Mouse (Mus musculus) CD4-positive, CD25-positive, alpha-beta regulatory T cell, adult 4 months (primary cell): ENCODE measurements around the gene Mxra7. TPM values are rescaled to one million over a fixed set of nuclear protein-coding genes. Genes with fewer than 3 reads are reported as not detected.

Experiments used
- ATAC-seq: one replicate; pipeline ENCODE4 v1.8.0; 2017
- polyA plus RNA-seq, 2 experiments: library from polyadenylated mRNA; unstranded; fragments of 100-300 nt; shearing (Covaris generic); gene quantifications; one replicate each; pipeline ENCODE4 v1.2.1; 2017

Gene Mxra7
- polyA plus RNA-seq, 2 experiments from 2014 or later: not detected

DNA sequence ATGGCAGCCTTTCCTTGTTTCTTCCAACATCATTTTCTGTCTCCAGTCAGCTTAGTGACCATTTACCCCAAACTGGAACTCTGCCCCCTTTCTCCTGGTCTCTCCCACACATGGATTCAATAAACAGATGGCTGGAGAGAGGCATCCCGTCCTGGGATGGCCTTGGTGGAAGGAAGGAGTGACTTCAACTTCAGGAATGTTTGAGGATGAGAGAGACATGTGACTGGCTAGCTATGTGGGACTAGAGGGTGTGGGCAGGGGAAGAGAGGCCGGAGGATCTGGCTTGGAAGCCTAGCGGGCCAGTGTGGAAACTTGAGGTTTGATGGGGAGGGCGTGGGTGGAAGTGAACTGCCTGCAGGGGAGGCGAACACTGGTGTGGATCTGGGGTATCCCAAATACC lies 11.1 kb downstream of the Mxra7 start:
- no peak for ATAC-seq

GRCm38 (mm10) chr11:116814884-116815415 lies 12.9 kb downstream of the Mxra7 start:
- ATAC-seq: no peak

DNA sequence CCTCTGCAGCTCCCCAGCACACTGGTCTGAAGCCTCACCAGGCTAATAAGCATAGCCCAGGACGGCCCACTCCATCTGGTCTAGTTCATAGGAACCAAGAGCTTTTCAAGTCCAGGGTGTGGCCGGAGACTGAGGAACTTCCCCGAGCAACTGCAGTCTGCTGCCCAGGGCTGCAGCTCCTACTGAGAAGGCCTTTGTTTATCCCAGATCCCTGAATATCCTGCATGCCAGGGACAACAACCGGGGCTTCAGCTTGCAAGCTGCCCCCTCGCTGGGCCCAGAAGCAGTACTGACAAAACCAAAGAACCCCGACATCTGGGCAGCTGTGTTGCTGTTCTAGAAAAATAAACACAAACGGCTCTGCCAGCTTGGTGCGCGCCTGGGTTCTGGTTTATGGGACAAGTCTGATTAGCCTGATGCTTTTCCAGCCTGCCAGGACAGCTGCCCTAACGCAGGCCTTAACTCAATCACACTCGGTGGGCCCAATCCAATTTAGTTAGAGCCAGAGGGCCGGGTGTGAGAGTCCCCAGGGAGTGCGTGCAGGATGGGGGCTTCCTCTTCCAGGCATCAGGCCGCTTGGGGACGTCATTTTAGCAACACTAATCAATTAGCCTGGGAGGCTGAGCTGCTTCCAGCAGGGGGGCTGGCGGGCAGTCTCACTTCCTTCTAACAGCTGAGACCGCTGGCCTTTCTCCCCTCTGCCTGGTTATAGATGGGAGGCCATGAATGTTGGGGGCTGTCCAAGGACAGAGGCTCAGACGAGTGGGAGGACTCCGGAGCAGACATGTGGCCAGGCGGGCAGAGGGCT lies 13.6 kb downstream of the Mxra7 start:
- no peak for ATAC-seq

- no peak for ATAC-seq
Measured at GRCm38 (mm10) chr11:116813610-116814009, 14.2 kb downstream of the Mxra7 start.

- ATAC-seq: no peak
Measured at GRCm38 (mm10) chr11:116812793-116813529, 14.9 kb downstream of the Mxra7 start.

- peak; percentile 86 for ATAC-seq
Measured at GRCm38 (mm10) chr11:116810983-116811901, 16.6 kb downstream of the Mxra7 start.

- ATAC-seq: no peak
Measured at GRCm38 (mm10) chr11:116810528-116810927, 17.3 kb downstream of the Mxra7 start.

- ATAC-seq: no peak
Measured at GRCm38 (mm10) chr11:116809520-116809919, 18.3 kb downstream of the Mxra7 start.

DNA sequence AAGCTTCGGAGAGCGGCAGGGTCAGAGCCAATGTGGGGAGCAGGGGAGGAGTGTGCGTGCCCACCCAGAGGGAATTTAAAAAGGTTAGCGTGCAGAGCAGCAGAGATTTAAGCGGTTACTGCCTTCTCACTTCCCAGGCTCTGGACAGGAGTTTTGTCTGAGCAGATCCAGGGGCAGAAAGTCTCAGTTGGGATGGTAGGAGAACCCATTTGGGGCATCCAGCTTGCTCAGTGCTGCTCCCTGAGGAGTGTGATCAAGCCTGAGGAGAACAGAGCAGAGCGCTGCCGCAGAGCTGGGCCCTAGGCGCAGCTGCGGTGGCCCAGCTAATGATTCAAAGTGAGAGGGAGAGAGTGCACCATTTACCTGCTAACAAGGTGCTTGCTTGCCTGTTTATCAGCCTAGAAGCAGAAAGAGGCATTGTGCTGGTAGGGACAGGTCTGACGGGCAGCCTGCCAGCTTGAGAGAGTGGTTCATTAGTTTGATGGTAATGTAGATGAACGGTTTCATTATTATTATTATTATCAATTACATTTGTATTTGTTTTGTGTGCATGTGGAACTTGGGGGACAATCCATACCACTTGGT lies 18.9 kb downstream of the Mxra7 start:
- ATAC-seq: no peak

DNA sequence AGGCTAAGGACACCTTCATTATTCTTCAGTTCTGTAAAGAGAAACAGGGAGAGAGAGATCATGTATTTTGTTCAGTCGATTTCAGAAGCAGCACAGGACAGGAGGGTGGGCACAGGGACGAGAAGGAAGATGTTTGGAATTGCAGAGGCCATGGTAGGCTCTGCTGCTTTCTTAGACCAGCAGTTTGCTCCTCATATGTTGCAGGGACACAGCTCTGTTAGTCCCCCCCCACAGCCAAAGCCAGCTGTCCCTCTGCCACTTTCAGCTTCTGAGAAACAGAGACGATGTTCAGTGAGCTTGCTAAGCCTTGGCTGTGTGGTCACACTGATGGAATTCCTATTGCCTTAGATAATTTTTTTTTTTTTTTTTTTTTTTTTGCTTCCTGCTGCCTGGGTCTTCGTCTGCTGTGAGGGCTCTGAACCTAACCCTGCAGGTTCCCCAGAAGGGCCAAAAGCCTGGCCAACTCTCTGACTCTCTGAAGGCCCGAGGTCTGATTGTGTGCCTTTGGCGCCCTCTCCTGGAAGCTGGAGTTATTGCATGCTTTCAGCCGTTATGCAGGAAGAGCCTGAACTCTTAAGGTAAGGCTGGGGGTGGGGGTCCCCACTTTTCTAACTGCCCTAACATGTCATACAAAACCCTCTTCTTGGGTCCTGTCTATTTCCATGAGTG lies 19.8 kb downstream of the Mxra7 start:
- no peak for ATAC-seq

DNA sequence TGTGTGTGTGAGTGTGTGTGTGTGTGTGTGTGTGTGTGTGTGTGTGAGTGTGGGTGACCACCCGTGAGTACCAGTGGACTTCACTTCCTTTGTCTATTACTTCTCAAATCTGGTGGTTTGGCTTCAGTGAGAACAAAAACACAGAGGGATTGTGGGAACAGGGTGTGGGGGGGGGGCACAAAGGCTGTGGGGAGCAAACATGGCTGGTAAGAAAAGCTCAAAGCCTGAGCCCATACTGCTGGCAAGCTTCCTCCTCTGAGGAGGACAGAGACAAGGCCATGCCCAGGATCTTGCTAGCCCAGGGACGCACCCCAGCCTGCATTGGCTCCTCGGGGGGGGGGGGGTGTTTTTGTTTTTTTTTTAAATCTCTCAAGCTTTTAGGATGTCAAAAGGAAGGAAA lies 20.3 kb downstream of the Mxra7 start:
- ATAC-seq: no peak

DNA sequence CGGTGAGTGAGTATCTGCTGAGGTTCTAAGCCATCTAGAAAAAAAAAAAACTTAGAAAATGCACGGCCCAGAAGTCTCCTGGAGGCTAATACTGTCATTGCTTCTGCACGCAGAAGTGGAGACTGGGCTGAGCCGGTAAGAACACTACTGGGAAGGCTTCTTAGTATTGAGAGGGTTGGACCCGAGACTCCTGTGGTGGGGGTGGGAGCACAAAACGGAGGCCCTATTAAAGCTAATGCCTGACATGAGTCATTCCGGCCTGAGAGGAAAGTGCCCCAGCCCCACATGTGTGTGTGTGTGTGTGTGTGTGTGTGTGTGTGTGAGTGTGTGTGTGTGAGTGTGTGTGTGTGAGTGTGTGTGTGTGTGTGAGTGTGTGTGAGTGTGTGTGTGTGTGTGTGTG lies 20.7 kb downstream of the Mxra7 start:
- ATAC-seq: no peak

DNA sequence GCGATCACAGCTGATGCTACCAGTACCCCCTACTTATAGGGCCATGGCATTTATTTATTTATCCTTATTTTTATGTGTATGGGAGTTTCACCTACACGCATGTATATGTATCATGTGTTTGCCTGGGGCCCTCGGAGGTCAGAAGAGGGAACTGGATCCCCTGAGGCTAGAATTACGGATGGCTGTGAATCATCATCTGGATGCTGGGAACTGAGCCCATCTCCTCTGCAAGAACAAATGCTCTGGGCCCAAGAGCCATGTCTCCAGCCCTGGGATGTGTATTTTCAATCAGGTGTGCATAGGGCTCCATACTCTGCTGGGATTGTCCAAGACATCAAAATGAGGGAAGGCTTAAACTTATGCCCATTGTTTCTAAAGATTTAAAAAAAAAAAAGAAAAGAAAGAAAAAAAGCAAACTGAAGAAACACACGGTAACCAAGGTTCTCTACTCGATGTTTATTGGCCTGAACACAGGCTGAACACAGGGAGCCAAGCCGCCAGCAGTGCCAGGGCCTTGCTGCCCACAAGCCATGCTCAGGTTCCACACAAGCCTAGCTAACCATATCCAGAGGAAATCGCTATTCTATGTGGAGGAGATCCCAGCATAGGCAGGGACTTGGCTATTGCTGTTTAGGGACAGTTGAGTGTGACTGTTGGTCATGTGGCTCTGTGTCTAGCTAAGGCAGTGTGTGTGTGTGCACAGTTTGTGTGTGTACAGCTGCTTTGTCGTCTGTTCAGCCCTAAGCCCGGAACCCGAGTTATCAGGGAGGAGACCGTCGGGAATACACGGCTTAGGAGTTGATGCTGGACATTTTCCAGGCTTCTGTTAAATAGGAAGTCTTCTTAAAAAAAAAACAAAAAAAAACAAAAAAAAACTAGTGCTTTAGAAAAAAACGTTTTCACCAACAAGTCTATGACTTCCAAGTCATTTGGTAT lies 21.4 kb downstream of the Mxra7 start:
- ATAC-seq: no peak

DNA sequence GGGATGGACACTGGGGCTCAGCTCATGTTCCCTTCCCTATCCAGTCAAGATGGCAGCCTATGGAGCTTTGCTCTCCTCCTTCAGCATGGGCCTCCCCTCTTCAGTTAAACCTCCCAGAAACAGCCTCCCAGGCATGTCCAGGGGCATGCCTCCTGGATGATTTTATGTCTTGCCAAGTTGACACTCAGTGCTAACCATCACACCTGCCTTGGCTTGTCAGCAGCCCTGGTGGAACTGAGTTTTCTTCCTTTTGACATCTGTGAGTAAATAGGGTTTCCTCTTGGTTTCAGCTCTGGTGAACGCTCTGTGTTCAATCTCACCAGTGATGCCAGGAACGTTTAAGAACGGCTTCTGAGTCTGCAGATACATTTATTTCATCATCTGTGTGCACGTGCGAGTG lies 25.1 kb downstream of the Mxra7 start:
- no peak for ATAC-seq

DNA sequence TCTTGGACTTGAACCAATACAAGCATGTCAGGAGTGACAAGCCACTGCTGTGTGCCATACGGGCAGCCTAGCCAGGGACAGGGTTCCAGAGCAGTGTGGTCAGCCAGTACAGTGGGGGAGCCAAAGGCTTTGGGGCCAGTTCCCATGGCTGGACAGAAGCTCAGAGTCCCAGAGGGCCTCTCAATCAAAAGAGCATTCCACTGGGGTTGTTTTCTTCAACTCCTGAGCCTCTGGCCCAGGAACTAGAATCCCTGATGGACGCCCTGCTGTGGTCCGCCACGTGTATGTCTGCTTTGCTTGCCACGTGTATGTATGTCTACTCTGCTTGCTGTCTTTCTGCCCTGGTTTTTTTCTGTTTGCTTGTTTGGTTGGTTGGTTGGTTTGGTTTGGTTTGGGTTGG lies 26.7 kb downstream of the Mxra7 start:
- ATAC-seq: no peak

- no peak for ATAC-seq
Measured at GRCm38 (mm10) chr11:116799364-116799763, 28.5 kb downstream of the Mxra7 start.

DNA sequence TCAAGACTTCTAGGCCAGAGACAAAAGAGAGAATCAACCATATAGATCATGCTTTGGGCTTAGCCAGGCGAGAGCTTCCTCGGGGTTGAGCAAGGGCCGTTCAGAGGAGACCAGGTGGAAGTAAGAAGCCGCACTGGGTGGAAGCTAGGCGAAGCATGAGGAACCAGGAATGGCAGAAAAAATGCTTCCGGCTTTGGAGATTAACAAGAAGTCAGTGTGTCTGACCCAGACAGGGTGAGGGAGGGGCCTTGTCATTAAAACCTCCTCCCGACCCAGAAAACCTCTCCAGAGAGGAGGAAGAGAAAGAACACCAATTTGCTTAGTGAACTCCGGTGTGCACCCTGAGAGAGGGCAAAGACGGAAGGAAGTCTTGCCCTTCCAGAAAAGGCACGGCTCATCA lies 43.6 kb downstream of the Mxra7 start:
- no peak for ATAC-seq

- ATAC-seq: peak; percentile 98
Measured at GRCm38 (mm10) chr11:116782737-116783145, 45.1 kb downstream of the Mxra7 start.

DNA sequence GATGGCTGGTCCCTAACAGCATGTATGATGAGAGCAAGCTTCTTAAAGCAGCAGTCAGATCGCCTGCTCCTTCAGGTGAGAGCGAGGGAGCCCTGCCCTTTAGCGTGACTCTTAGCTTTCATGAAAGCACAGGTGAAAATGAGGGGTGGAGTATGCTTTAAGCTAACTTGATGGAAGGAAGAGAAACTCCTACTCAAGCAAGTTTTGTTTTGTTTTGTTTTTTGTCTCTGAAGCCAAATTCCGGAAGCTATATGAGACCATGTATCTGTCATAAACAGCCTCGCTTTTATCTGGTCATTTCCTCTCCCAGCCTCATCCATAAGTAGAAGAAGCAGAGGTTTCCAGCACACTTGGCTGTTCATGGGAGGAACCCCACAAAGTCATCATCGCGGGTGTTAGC lies 52.4 kb downstream of the Mxra7 start, which contains the start of gene St6galnac1:
TSS of gene St6galnac1 (minus strand) at position 101 of the 400 bp plus-strand sequence.
- no peak for ATAC-seq

GRCm38 (mm10) chr11:116773205-116773604 lies 54.6 kb downstream of the Mxra7 start:
- no peak for ATAC-seq
